Mouse (Mus musculus) urinary bladder, postnatal 4 days (tissue): ENCODE data around the gene Oosp1.

Source experiments
- DNase-seq, 2 experiments: peaks; one replicate each; pipeline ENCODE4 v3.0.0; 2021 to 2022; ENCODE audit warnings: low spot score in 2 of 2

Gene Oosp1

DNA sequence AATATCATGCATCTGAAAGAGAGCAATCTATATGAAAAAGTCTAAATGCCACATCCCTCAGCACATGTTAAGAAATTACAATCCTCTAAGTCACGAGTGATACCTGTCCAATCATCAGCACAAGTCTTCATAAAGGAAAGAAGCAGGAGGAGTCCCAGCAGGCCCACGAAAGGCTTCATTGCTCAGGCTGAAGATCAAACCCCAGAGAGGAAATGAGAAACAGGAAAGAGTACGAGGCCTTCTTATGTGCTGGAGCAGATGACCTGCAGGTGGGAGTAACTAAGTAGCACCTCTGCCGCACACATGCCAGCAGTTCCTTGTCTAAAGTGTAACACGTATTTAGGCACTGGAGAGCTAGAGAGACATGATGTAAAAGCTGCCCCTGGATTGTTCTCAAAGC is at the start of gene Oosp1:
TSS of gene Oosp1 (minus strand) at position 312 of the 400 bp plus-strand sequence.
- DNase-seq = no peak

DNA sequence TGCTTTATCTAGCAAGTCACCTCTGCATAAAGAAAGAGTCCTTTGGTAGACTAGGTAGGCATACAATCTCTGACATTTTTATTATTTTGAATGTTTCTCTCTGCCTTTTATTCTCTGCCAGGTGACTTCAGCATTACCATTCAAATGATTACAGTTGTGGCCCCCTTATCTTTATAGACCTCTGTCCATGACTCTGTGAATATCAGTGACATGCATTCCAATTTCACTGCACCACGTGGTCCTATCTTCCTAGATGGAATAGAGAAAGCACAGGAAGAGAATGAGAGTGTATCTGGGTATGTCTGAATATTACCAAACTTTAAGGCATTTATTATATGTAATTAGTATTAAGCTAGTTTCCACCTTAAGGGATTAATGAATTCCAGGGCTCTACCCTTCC is 45.5 kb upstream of the Oosp1 start:
- no peak for DNase-seq

GRCm38 (mm10) chr19:11730278-11730677 is 39.3 kb upstream of the Oosp1 start:
- no peak for DNase-seq

DNA sequence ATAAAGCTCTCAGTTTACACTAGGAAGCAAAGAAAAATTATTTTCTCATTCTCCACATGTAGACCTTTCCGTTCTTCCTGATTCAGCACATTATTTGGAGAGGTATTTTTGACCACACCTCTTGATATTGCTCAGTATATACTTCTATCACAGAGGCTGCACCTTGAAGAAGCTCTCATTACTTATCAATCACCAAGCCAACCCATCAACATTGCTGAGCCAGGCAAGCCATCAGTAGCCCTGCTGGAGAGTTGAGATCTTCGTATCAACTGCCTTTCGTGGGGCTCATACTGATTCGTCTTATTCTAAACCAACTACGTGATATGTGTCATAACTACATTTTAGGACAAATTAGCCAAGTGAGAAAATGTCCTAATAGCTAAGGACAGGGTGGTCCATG is 36.4 kb upstream of the Oosp1 start:
- DNase-seq = no peak

DNA sequence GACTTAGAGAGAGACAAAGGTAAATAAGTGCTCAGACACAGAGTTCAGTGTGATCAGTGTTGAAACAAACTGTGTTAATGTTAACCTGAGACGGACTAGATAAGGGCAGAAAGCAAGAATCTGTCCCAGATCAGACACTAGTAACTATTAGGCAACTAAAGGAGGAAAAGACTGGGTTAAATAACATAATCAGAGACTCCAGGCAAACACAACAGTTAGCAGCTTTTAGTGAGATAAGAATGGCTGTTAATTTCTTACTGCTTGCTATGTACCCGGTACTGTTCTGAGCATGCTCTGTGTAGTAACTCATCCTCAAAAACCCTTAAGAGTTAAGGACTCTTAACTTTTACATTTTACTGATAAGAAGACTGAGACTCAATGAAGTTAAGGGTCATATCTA is 35.0 kb upstream of the Oosp1 start:
- no peak for DNase-seq

DNA sequence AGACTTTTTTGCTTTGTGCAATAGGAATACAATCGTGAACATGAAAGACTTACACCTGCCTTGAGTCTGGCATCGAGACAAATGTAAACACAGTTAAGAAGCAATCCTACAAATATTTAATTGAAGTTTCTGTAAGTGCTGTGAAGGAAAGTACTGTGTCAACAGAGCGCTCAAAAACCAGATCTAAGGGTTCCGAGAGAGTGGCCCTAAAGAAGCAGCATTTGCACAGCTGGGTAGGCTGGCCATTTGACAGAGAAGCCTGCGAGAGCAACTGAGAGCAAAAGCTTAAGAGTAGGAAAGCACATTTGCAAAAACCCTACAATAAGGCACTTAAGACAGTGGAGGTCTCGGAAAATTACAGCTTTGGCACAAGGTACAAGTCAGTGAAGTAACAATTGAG is 33.3 kb upstream of the Oosp1 start:
- DNase-seq = no peak

DNA sequence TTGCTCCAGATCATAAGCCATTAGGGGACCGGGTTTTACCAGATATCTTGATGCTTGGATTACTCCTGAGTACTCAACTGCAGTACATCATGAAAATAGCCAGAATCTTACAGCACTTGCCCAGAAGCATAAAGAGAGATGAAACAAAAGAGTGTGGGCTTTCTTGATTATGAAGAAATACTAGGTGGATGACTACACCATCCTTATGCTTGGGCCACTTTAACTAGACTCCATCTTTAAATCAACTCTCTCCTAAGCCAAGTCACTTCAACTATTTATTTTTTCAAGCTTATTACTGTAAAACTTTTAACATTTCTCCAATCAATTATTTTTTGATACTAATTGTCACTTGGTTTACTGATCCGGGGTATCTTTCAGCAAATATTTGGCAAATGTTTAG is 32.9 kb upstream of the Oosp1 start:
- DNase-seq = no peak

DNA sequence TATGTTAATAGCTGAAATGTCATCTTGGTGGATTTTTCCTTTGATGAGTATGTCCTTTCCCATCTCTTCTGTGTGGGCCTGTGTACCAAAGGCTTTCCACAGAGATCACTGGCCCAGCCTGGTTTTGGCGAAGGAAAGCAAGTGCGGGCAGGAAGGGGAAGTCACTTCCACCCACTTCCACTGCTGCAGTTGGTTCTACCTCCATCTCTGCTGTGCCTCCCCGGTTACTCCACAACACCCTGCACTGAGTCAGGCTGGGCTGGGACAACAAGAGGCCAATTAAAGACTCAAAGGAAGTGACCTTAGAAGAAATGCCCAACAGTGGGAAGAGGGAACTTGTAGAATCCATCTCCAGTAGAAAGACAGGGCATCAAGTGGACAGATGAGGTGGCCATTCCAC is 29.1 kb upstream of the Oosp1 start:
- no peak for DNase-seq

DNA sequence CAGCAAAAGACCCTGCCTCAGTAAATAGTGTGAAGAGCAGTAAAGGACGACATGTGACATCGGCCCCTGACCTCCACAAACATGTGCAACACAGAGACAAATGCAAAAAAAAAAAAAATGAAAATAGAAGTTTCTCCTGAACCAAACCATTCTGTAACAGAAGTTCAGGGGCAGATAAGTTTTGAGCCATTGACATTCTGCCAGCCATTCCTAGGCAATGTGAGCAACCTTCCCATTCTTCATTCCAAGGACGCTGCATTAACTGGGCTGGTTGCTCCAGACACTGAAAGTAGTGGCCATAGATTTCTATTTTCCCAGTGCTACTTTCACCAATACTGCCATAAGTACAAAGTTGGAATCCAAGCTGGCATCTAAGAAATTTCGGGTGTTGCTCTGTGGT is 21.5 kb upstream of the Oosp1 start:
- no peak for DNase-seq

DNA sequence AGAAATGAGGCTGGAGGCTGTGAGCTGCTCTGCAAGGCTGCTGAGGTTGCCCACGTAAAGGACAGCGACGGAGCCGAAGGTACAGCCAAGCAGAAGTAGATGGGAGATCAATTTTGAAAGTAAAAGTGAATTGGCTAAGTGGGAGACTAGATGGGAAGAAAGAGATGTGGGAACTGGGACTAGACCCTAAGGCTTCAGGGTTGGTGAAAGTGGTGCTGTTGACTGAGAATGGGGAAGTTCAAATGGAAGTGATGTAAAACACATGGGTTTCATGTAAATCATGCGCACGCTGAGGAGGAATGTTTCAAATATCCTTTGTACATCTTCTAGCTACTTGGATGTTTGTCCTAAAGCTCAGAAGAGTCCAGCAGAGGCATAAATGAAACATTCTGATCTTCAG is 7.4 kb upstream of the Oosp1 start:
- DNase-seq = no peak

DNA sequence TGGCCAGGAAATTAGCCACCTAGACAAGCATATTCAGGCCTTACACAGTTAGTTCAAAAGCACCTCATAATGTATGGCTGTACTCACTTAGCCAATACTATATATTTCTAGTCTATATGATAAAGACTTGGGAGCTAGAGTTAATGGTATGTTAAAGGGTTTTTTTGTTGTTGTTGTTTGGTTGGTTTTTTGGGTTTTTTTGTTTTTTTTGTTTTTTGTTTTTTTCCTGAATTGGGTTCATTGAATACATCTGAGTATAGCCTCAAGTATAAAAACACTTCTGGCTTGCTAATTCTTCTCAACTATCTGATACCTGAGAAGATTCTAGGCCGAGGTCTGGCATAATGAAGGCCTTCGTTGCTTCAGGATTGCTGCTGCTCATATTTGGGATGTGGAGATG is 5.8 kb upstream of the Oosp1 start, which contains the start of gene Oosp3:
TSS of gene Oosp3 (plus strand) at position 301 of the 400 bp plus-strand sequence.
- DNase-seq = no peak

DNA sequence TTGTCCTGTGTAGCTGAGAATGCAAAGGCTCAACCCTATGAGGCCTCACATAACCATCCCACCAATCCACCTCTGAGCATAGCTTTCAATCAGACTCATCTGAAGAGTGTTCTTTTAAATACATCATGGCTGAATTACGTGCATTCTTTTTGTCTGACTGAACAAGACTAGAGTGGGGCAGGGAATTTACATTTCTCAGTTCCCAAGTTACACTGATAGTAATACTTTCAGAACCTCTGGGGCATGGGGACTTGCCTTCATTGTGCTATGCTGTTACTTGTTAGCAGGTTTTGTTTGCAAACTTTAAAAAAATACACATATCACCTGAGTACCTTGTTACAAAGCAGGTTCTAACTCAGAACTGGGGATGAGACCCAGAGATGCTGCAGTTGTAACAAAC is 504 bp upstream of the Oosp1 start:
- DNase-seq = no peak

GRCm38 (mm10) chr19:11661562-11661961 is 29.4 kb downstream of the Oosp1 start:
- no peak for DNase-seq

GRCm38 (mm10) chr19:11660459-11660858 is 30.5 kb downstream of the Oosp1 start, which contains the start of gene Oosp2:
Oosp2 (minus strand) TSS chr19:11660559.
- no peak for DNase-seq

GRCm38 (mm10) chr19:11659142-11659541 is 31.8 kb downstream of the Oosp1 start:
- DNase-seq = no peak

DNA sequence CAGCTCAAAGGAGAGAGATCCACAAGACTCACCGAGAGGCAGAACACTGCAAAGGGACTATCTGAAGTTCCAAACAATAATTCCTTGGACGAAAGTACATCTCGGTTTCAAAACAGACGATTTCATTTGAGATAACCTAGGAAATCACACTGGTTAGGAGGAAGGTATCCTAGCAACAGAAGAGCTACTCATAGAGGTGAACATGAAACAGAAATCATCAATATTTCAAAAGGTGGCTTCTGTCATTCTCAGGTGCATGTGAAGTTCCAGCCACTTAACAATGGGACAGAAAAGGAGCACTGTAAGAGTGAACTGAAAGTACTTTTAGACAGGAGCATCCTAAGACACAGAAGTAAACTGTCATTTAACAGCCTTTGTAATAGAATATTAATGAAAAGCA is 41.4 kb downstream of the Oosp1 start:
- no peak for DNase-seq

GRCm38 (mm10) chr19:11646166-11646565 is 44.8 kb downstream of the Oosp1 start:
- DNase-seq = no peak

- DNase-seq = no peak
Observed at GRCm38 (mm10) chr19:11640732-11641131, 50.2 kb downstream of the Oosp1 start, which contains the start of gene Ms4a3. Ms4a3 (minus strand) TSS chr19:11640851.

DNA sequence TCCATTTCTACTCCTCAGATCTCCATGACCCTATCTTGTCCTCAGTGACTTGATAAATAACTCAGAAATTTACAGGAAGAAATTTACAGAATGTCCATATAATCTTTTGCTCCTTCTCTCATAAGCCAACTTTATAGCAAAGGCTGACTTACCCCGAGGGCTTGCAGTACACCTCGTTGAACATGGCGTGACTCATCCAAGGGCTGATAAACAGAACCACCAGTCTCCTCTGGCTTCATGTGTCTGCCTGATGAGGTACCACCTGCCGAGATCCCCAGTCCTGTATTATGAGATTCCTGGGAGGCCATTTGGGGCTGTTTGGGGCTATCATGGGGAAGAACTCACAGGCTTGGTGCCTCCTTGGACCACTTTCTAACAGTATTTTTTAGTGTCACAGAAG is 51.9 kb downstream of the Oosp1 start:
- no peak for DNase-seq

GRCm38 (mm10) chr19:11635572-11635971 is 55.4 kb downstream of the Oosp1 start:
- DNase-seq = no peak

GRCm38 (mm10) chr19:11634330-11634729 is 56.6 kb downstream of the Oosp1 start:
- no peak for DNase-seq

DNA sequence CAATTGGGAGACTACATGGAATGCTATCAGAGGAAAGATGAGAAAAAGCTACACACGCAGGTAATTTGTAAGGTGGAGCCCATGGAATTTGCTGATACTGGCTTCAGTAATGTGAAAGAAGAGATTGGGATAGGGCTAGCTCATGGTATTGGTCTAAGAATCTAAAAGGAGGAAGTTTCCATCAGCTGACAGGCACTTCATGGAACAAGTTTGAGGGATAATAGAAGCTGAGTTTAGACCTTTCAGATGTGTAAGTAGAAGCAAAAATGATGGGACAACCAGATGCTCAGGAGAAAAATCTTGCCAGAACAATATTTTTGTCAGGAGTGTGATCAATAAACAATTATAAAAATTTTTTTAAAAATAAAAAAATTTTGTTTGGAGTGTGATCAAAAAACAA is 57.2 kb downstream of the Oosp1 start:
- no peak for DNase-seq

DNA sequence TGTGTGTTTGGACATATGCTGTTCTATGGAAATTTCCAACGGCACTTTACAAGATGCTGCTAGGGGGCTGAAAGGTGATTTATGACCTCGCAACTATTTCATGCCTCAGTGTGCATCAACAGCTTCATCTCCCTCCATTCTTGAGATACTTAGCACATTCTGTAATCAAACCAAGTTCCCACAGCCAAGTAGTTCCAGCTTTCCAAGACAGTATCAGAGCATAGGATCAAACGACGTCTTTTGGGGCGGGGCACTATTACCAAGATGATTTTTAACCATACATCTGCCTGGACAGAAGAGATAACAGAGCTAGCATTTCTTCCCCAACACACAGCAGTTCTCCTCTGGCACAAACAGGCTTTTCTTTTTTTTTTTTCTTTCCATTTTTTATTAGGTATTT is 65.7 kb downstream of the Oosp1 start:
- no peak for DNase-seq

DNA sequence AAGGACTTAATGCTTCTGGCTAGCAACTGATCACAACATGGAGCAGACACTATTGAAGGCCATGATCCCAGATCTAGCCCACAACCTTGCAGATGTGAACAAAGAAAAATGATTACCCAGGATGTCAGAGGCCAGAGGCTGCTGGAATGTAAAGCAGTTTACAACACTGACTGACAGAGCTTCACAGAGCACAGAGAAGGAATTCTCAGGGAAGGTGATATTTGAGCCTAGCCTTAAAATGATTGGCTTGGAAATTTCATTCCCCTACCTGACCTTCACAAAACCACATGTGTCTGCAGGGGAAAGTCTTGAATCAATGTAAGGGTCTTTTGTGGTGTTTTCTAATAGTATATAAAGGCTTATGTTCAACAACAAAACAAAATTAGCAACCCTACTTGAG is 66.2 kb downstream of the Oosp1 start:
- no peak for DNase-seq

DNA sequence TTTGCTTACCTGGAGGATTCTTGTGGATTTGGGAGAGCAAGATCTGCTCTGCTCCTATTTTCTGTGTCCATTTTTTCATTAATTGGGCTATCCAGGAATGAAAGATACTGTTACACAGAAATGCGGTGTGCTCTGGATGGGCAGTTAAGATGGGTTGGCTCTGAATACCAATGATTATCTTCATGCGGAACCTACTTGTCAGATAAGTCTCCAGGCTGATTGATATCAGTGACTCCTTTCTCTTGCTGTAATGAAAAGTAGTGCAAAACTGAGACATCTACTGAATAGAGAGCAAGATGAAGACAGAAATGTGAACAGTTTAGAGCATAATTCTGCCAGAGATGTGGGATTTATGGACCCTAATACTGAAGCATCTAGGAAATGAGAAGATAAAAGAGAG is 67.4 kb downstream of the Oosp1 start, which contains the start of gene Ms4a2:
TSS of gene Ms4a2 (minus strand) at position 169 of the 400 bp plus-strand sequence.
- no peak for DNase-seq
